Mouse (Mus musculus) liver, embryonic 14.5 days (tissue): ENCODE measurements around the gene Psmd9.

Experiments used
- CTCF ChIP-seq: IDR thresholded peaks from 2 replicates; pipeline ENCODE4 v1.5.1; 2016; ENCODE audit warnings: antibody characterized with exemption, low read depth, control low read depth
- EP300 ChIP-seq: IDR thresholded peaks from 2 replicates; pipeline ENCODE4 v1.6.1; 2016; ENCODE audit warnings: antibody characterized with exemption, low read depth

- TF ChIP-seq CTCF (no peak), EP300 (peak; percentile 87)
Measured at GRCm38 (mm10) chr5:123193436-123193835, 24.2 kb downstream of the Psmd9 start.
